Mouse (Mus musculus): ENCODE results near the gene Fah.

- TF ChIP-seq FLI1 (IDR thresholded peaks at IDR 0.05; ENCODE audit: low read length) (no peak), GATA1 (IDR thresholded peaks at IDR 0.05; ENCODE audit: borderline replicate concordance, low read length) (no peak)
Observed at GRCm38 (mm10) chr7:84596002-84596401, 10.5 kb downstream of the Fah start.

Data from megakaryocyte, embryonic 14.5 days (primary cell).